1 mouse cellular context compared by ENCODE assay signal in the genomic region with DNA sequence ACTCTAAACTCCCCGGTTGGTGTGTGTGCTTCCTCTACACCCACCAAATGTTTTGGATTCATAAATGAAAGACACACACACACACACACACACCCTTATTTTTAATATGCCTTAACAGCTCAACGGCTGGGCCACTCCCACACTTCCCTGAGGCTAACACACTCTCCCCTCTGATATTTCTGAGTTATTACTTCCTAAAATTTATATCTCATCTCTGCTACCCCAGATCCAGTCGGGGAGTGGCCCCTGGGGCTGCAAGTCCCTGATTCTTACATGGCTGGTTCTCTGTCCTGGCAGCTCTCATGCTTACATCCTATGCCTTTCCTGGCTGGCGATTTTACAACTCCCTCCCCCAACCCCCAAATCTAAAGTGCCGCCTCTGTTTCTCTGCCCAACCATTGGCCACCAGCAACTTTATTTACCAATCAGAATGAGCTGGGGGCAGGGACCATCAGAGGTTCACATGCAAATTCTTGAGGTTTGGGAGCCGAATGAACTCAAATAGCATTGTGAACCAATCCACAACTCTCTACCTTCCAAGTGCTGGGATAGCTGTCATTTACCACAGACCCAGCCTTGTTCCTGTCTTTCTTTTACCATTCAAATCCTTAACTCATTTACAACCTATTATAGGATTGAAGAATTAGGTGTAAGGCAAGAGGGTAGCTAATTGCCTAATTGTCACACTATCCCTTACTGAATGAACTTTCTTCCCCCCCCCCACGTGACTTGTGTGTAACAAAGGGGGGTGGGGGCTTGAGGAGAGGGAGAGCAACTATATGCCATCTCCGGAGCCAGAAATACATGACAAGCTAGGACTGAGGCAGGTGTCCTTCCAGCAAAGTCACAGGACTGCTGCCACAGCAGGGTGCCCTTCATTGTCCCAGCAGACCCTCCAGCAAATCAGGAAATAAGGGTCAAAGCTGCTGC.
TF ChIP-seq lines count a peak whose summit lies in the region.

No protein-coding gene starts in this region.

TF ChIP-seq in MEL, 35 proteins besides CTCF, POLR2A, EP300 and RAD21 (continued from another document):
- TF ChIP-seq RCOR1 (IDR thresholded peaks at IDR 0.05; ENCODE audit: low read depth, low read length), result peak; percentile 58; the same call in 1 of the 2 replicates
